Mouse (Mus musculus): ENCODE results near the gene Gm8439. TPM values are rescaled to one million over a fixed set of nuclear protein-coding genes. Genes with fewer than 3 reads are reported as not detected.

The Gm8439 gene
- total RNA-seq, 2 experiments from 2014 or later, result not detected

GRCm38 (mm10) chr4:120614644-120615043, 26.1 kb downstream of the Gm8439 start:
- TF ChIP-seq CTCF (IDR thresholded peaks at IDR 0.05), result no peak
- Histone ChIP-seq H3K4me3 (no peak overlapping the region), H3K27ac (peak overlapping the region; percentile 92)
- DNase-seq (ENCODE audit: extremely low spot score in 1 of 2, low spot score in 2 of 2), result no peak
- intact Hi-C loops (cut with DNase I), result no loop called here

GRCm38 (mm10) chr4:120615528-120616081, 27.1 kb downstream of the Gm8439 start:
- no peak for TF ChIP-seq CTCF (IDR thresholded peaks at IDR 0.05)
- Histone ChIP-seq H3K27ac (peak overlapping the region; percentile 74), H3K4me3 (no peak overlapping the region)
- intact Hi-C loops (cut with DNase I), result no loop called here
- peak in 1 of 2 experiments; percentile 24 for DNase-seq (ENCODE audit: extremely low spot score in 1 of 2, low spot score in 2 of 2)

- no peak for DNase-seq (ENCODE audit: extremely low spot score in 1 of 2, low spot score in 2 of 2)
- Histone ChIP-seq H3K4me3 (no peak overlapping the region), H3K27ac (peak overlapping the region; percentile 74; the same call in 1 of the 2 replicates)
- intact Hi-C loops (cut with DNase I), result no loop called here
- no peak for TF ChIP-seq CTCF (IDR thresholded peaks at IDR 0.05)
Measured at GRCm38 (mm10) chr4:120616199-120617025, 27.9 kb downstream of the Gm8439 start.

GRCm38 (mm10) chr4:120627728-120628127, 39.2 kb downstream of the Gm8439 start:
- intact Hi-C loops (cut with DNase I), result no loop called here
- TF ChIP-seq CTCF (IDR thresholded peaks at IDR 0.05), result no peak
- Histone ChIP-seq H3K27ac (no peak overlapping the region), H3K4me3 (no peak overlapping the region)
- DNase-seq (ENCODE audit: extremely low spot score in 1 of 2, low spot score in 2 of 2), result no peak

- Histone ChIP-seq H3K4me3 (no peak overlapping the region), H3K27ac (no peak overlapping the region)
- DNase-seq (ENCODE audit: extremely low spot score in 1 of 2, low spot score in 2 of 2), result no peak
- TF ChIP-seq CTCF (IDR thresholded peaks at IDR 0.05), result no peak
- intact Hi-C loops (cut with DNase I), result no loop called here
Measured at GRCm38 (mm10) chr4:120630218-120630931, 41.8 kb downstream of the Gm8439 start.

- no peak for DNase-seq (ENCODE audit: extremely low spot score in 1 of 2, low spot score in 2 of 2)
- no peak for TF ChIP-seq CTCF (IDR thresholded peaks at IDR 0.05)
- no peak overlapping the region for H3K27ac ChIP-seq
- intact Hi-C loops (cut with DNase I), result no loop called here
- H3K4me3 ChIP-seq, result no peak overlapping the region
Measured at GRCm38 (mm10) chr4:120631828-120632227, 43.3 kb downstream of the Gm8439 start.

- no peak for TF ChIP-seq CTCF (IDR thresholded peaks at IDR 0.05)
- Histone ChIP-seq H3K4me3 (no peak overlapping the region), H3K27ac (no peak overlapping the region)
- no peak for DNase-seq (ENCODE audit: extremely low spot score in 1 of 2, low spot score in 2 of 2)
- intact Hi-C loops (cut with DNase I), result no loop called here
Measured at GRCm38 (mm10) chr4:120635351-120635750, 46.8 kb downstream of the Gm8439 start.

- intact Hi-C loops (cut with DNase I), result no loop called here
- no peak for TF ChIP-seq CTCF (IDR thresholded peaks at IDR 0.05)
- no peak overlapping the region for H3K27ac ChIP-seq
- no peak overlapping the region for H3K4me3 ChIP-seq
- no peak for DNase-seq (ENCODE audit: extremely low spot score in 1 of 2, low spot score in 2 of 2)
Measured at GRCm38 (mm10) chr4:120641946-120642345, 53.4 kb downstream of the Gm8439 start.

- H3K4me3 ChIP-seq, result no peak overlapping the region
- intact Hi-C loops (cut with DNase I), result no loop called here
- no peak for TF ChIP-seq CTCF (IDR thresholded peaks at IDR 0.05)
- H3K27ac ChIP-seq, result no peak overlapping the region
- DNase-seq (ENCODE audit: extremely low spot score in 1 of 2, low spot score in 2 of 2), result no peak
Measured at GRCm38 (mm10) chr4:120643899-120644298, 55.4 kb downstream of the Gm8439 start.

- Histone ChIP-seq H3K27ac (peak overlapping the region; percentile 48), H3K4me3 (peak overlapping the region; percentile 58)
- intact Hi-C loops (cut with DNase I), result no loop called here
- TF ChIP-seq CTCF (IDR thresholded peaks at IDR 0.05), result no peak
- peak; percentile 45 to 60 for DNase-seq (ENCODE audit: extremely low spot score in 1 of 2, low spot score in 2 of 2)
Measured at GRCm38 (mm10) chr4:120649369-120650207, 61.0 kb downstream of the Gm8439 start.

GRCm38 (mm10) chr4:120650208-120650592, 61.7 kb downstream of the Gm8439 start:
- no peak for TF ChIP-seq CTCF (IDR thresholded peaks at IDR 0.05)
- peak overlapping the region; percentile 58 for H3K4me3 ChIP-seq
- H3K27ac ChIP-seq, result peak overlapping the region; percentile 48
- intact Hi-C loops (cut with DNase I), result no loop called here
- no peak for DNase-seq (ENCODE audit: extremely low spot score in 1 of 2, low spot score in 2 of 2)

Data from left cerebral cortex, adult 2 months (tissue).